Mouse (Mus musculus) megakaryocyte, embryonic 14.5 days (primary cell): ENCODE data around the gene Pan3.

ENCODE experiments used
- FLI1 ChIP-seq: IDR thresholded peaks from 2 replicates; pipeline ENCODE4 v1.6.1; 2012; ENCODE audit warnings: low read length, inconsistent platforms, mixed read lengths
- GATA1 ChIP-seq: IDR thresholded peaks from 3 replicates; pipeline ENCODE4 v1.6.1; 2012; ENCODE audit warnings: mixed read lengths, low read length, inconsistent platforms, borderline replicate concordance

DNA sequence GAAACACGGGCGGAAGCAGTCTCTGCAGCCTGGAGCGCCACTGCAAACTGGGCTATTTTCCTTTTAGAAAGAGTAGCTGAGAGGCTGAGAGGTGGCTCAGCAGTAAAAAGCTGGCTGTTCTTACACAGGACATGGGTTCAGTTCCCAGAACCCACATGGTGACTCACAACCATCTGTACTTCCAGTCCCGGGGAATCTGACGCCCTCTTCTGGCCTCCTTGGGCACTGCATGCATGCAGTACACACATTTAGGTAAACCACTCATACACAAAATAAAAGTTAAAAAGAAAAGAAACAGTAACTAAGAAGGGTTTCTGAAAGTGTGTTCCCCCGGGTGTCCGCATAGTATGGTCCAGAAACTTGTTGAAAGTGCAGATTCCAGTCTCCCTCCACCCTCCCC, 149.2 kb downstream of the Pan3 start:
- no peak for TF ChIP-seq GATA1
- no peak for TF ChIP-seq FLI1
